Mouse (Mus musculus) embryonic fibroblast, embryonic 13.5 days (primary cell): ENCODE data around the gene Apoc2. TPM values are rescaled to one million over a fixed set of nuclear protein-coding genes. Genes with fewer than 3 reads are reported as not detected.

Experiments
- H3K27ac ChIP-seq: 2 replicates; pipeline ENCODE4 v1.5.1; 2012; ENCODE audit warnings: low read length, control low read depth, inconsistent platforms; ENCODE audit not compliant: insufficient read depth
- H3K4me1 ChIP-seq: 2 replicates; pipeline ENCODE4 v1.6.1; 2011; ENCODE audit warnings: low read length; ENCODE audit not compliant: control insufficient read depth, insufficient read depth
- H3K4me3 ChIP-seq: 2 replicates; pipeline ENCODE4 v1.5.1; 2011; ENCODE audit warnings: mild to moderate bottlenecking, control low read depth, low read length; ENCODE audit not compliant: insufficient read depth
- CTCF ChIP-seq: IDR thresholded peaks from 2 replicates; pipeline ENCODE4 v1.5.1; 2011; ENCODE audit warnings: mild to moderate bottlenecking, control low read depth, low read length, moderate library complexity, borderline replicate concordance; ENCODE audit not compliant: insufficient read depth
- POLR2A ChIP-seq: IDR thresholded peaks from 2 replicates; pipeline ENCODE4 v1.6.1; 2011; ENCODE audit warnings: low read depth, mild to moderate bottlenecking, control low read depth, low read length, moderate library complexity
- polyA plus RNA-seq: library from polyadenylated mRNA; stranded (reverse); fragments of >200 nt; gene quantifications from 2 replicates; pipeline ENCODE4 v1.2.4, GENCODE M21; 2011; ENCODE audit warnings: low read depth; ENCODE audit not compliant: missing spikeins, insufficient read length

Gene Apoc2
- polyA plus RNA-seq, 1 experiment: not detected

GRCm38 (mm10) chr7:19681202-19681694, 3.5 kb upstream of the Apoc2 start, which contains the start of the genes Gm44805 and Apoc4:
TSS of gene Gm44805 (minus strand) at chr7:19681423.
TSS of gene Apoc4 (minus strand) at chr7:19681479.
- TF ChIP-seq POLR2A (no peak), CTCF (no peak)
- H3K4me3 ChIP-seq: no peak within 1 kb of the TSS
- no peaks in the 10 kb centered on the region for H3K4me1 ChIP-seq
- no peak within 1 kb of the TSS for H3K27ac ChIP-seq

DNA sequence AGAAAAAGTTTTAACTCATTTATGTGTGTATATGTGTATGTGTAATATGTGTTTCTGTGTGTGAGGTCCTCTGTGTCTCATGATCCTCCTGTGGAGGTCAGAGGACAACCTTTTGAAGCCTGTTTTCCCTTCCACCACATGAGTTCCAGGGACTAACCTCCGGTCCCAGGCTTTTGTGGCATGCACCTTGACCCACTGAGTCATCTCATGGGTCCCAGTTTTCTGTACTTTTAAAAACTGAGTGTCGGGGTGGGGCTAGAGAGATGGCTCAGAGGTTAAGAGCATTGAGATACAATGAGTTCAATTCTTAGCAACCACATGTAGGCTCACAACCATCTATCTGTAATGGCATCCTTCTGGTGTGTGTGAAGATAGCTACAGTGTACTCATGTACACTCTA, 3.0 kb upstream of the Apoc2 start:
- no peak overlapping the region for H3K27ac ChIP-seq
- no peak overlapping the region for H3K4me3 ChIP-seq
- TF ChIP-seq POLR2A: no peak
- TF ChIP-seq CTCF: no peak
- no peaks in the 10 kb centered on the region for H3K4me1 ChIP-seq

DNA sequence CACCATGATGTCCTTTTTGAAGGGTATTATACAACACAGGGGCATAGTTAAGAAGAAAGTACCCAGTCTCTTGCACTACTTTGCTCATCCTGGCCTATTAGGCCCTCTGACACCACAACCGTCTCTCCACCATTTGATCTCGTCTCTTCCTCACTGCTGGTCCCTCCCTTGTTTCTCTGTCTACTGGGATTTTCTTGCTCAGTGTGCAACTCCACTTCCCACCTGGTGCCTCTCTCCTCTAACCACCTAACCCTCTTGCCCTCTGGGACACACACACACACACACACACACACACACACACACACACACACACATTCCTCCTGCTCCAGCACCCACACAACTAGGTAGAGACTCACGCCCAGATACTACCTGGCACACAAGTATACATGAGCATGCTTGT, 1.2 kb upstream of the Apoc2 start:
- H3K4me1 ChIP-seq: no peaks in the 10 kb centered on the region
- no peak overlapping the region for H3K4me3 ChIP-seq
- TF ChIP-seq POLR2A (no peak), CTCF (no peak)
- no peak overlapping the region for H3K27ac ChIP-seq

GRCm38 (mm10) chr7:19676662-19677061, 1.1 kb downstream of the Apoc2 start:
- H3K4me3 ChIP-seq: no peak overlapping the region
- H3K4me1 ChIP-seq: no peaks in the 10 kb centered on the region
- TF ChIP-seq CTCF: no peak
- TF ChIP-seq POLR2A: no peak
- H3K27ac ChIP-seq: no peak overlapping the region

DNA sequence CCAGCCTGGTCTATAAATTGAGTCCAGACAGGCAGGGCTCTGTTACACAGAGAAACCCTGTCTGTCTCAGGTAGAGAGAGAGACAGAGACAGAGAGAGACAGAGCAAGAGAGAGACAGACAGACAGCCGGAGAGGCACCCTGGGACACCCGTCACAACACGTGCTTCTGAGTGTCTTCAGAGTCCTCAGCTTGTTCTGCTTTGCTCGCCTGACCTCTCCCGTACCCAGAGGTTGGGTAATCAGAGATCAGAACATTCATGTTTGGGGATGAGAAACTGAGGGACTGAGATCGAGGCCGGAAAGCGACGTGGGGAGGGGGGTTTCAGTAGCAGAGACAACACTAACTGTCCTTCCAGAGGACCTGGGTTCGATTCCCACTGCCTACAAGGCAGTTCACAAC, 1.9 kb downstream of the Apoc2 start:
- Histone ChIP-seq H3K4me3 (no peak overlapping the region), H3K4me1 (no peaks in the 10 kb centered on the region), H3K27ac (no peak overlapping the region)
- TF ChIP-seq CTCF: no peak
- no peak for TF ChIP-seq POLR2A

- H3K4me1 ChIP-seq: no peaks in the 10 kb centered on the region
- no peak overlapping the region for H3K27ac ChIP-seq
- no peak overlapping the region for H3K4me3 ChIP-seq
- no peak for TF ChIP-seq POLR2A
- no peak for TF ChIP-seq CTCF
These were observed 4.5 kb downstream of the Apoc2 start for GRCm38 (mm10) chr7:19673083-19673699.

GRCm38 (mm10) chr7:19671511-19671910, 6.2 kb downstream of the Apoc2 start:
- TF ChIP-seq POLR2A: no peak
- Histone ChIP-seq H3K4me3 (no peak overlapping the region), H3K4me1 (no peaks in the 10 kb centered on the region), H3K27ac (no peak overlapping the region)

GRCm38 (mm10) chr7:19668947-19669721, 8.6 kb downstream of the Apoc2 start:
- Histone ChIP-seq H3K4me3 (no peak overlapping the region), H3K4me1 (no peaks in the 10 kb centered on the region), H3K27ac (no peak overlapping the region)
- TF ChIP-seq POLR2A (no peak), CTCF (peak; percentile 80; the same call in 1 of the 2 replicates)

- TF ChIP-seq POLR2A (no peak), CTCF (no peak)
- H3K4me1 ChIP-seq: no peaks in the 10 kb centered on the region; the same call in 1 of the 2 replicates
- H3K4me3 ChIP-seq: no peak overlapping the region
- H3K27ac ChIP-seq: no peak overlapping the region
These were observed 10.3 kb downstream of the Apoc2 start for GRCm38 (mm10) chr7:19667434-19667833.

GRCm38 (mm10) chr7:19666750-19667149, 11.0 kb downstream of the Apoc2 start:
- Histone ChIP-seq H3K4me1 (no peaks in the 10 kb centered on the region; the same call in 1 of the 2 replicates), H3K27ac (no peak overlapping the region), H3K4me3 (no peak overlapping the region)
- no peak for TF ChIP-seq POLR2A
- TF ChIP-seq CTCF: no peak
